Mouse (Mus musculus) retina, postnatal 1 day (tissue): ENCODE measurements at regions not wholly inside any gene's neighbourhood (a gene's known extent, or its start where the extent isn't known, plus 50 kb on each side); places are given as distances from the start of the nearest gene placed in this dataset.

ENCODE experiments used
- DNase-seq: peaks from one replicate; pipeline ENCODE4 v3.0.0-alpha.2; 2012

DNA sequence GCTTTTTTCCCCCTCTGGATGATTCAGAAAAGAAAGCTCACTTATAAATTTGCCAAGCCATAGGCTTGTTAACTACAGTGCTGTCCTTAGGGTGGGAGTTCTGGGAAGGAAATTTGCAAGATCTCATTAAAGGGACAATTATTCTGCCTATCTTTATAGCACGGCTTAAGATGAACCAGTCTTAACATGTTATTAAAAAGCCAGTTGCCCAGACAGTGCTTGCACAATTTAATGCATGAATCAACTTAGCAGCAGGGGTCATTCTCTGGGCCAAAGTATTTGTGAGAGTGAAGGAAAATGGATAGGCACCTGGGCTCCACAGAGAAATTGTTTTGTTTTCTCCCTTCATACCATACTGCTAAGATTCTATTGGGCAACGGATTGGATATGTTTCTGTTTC lies 733.0 kb upstream of the Edil3 start:
- DNase-seq = peak; percentile 19
